Mouse (Mus musculus) limb, embryonic 11.5 days (tissue): ENCODE results near the gene Smyd2. TPM values are rescaled to one million over a fixed set of nuclear protein-coding genes. Genes with fewer than 3 reads are reported as not detected.

Experiments
- ATAC-seq: fragments of 200-750 bp; cut with Nextera tagmentation; 2 replicates; pipeline ENCODE4 v1.8.0; 2017; ENCODE audit warnings: low read depth; ENCODE audit not compliant: insufficient number of reproducible peaks, low FRiP score, low TSS enrichment
- DNase-seq: peaks from one replicate; pipeline ENCODE4 v3.0.0-alpha.2; 2015; ENCODE audit warnings: low spot score
- H3K27ac ChIP-seq: fragments of 300-500 bp; sonication (generic); replicated peaks from 2 replicates; pipeline ENCODE4 v1.5.1; 2014; ENCODE audit warnings: low read depth, mild to moderate bottlenecking, low read length
- H3K27me3 ChIP-seq: fragments of 300-500 bp; sonication (generic); 2 replicates; pipeline ENCODE4 v1.6.1; 2014; ENCODE audit warnings: mild to moderate bottlenecking, low read length, mixed read lengths; ENCODE audit not compliant: control insufficient read depth, insufficient read depth
- H3K36me3 ChIP-seq: fragments of 300-500 bp; sonication (generic); 2 replicates; pipeline ENCODE4 v1.6.1; 2014; ENCODE audit warnings: mild to moderate bottlenecking, low read length, moderate library complexity, mixed read lengths; ENCODE audit not compliant: control insufficient read depth, insufficient read depth
- H3K4me1 ChIP-seq: fragments of 300-500 bp; sonication (generic); 2 replicates; pipeline ENCODE4 v1.6.1; 2014; ENCODE audit warnings: low read length, mixed read lengths; ENCODE audit not compliant: control insufficient read depth, insufficient read depth
- H3K4me2 ChIP-seq: fragments of 300-500 bp; sonication (generic); 2 replicates; pipeline ENCODE4 v1.6.1; 2014; ENCODE audit warnings: low read depth, mild to moderate bottlenecking, moderate library complexity; ENCODE audit not compliant: severe bottlenecking
- H3K4me3 ChIP-seq: fragments of 300-500 bp; sonication (generic); 2 replicates; pipeline ENCODE4 v1.5.1; 2014; ENCODE audit warnings: low read depth, low read length
- H3K9ac ChIP-seq: fragments of 300-500 bp; sonication (generic); 2 replicates; pipeline ENCODE4 v1.6.1; 2014; ENCODE audit warnings: mild to moderate bottlenecking, low read length
- H3K9me3 ChIP-seq: fragments of 300-500 bp; sonication (generic); 2 replicates; pipeline ENCODE4 v1.6.1; 2016; ENCODE audit warnings: low read length; ENCODE audit not compliant: control insufficient read depth
- WGBS: fragments of 180-500 bp; shearing (Covaris S2); extraction: QIAGEN DNeasy Blood & Tissue Kit; methylation state at CpG from one replicate; pipeline ENCODE4 v1.1.7; 2014; 5-methylcytosine and 5-hydroxymethylcytosine counted together
- polyA plus RNA-seq: library from polyadenylated mRNA; unstranded; fragments of >200 nt; fragmentation: Nextera tagmentation; extraction: Ambion mirVana; gene quantifications from 2 replicates; pipeline ENCODE4 v1.2.1, GENCODE M21; 2014

The Smyd2 gene
- polyA plus RNA-seq, 1 experiment from 2014 or later = 71.8 TPM

GRCm38 (mm10) chr1:189868036-189868435 is 54.1 kb downstream of the Smyd2 start:
- no peak overlapping the region for H3K4me3 ChIP-seq
- H3K9me3 ChIP-seq = no peaks in the 10 kb centered on the region; the same call in 1 of the 2 replicates
- DNase-seq = no peak
- H3K9ac ChIP-seq = no peak overlapping the region
- no peak overlapping the region for H3K4me2 ChIP-seq
- no peak overlapping the region for H3K27ac ChIP-seq
- 85% methylated on average over 10 of the region's 10 CpGs for WGBS
- H3K4me1 ChIP-seq = no peaks in the 10 kb centered on the region
- H3K36me3 ChIP-seq = no peaks in the 10 kb centered on the region; the same call in 1 of the 2 replicates
- H3K27me3 ChIP-seq = no peaks in the 10 kb centered on the region
- ATAC-seq = no peak

DNA sequence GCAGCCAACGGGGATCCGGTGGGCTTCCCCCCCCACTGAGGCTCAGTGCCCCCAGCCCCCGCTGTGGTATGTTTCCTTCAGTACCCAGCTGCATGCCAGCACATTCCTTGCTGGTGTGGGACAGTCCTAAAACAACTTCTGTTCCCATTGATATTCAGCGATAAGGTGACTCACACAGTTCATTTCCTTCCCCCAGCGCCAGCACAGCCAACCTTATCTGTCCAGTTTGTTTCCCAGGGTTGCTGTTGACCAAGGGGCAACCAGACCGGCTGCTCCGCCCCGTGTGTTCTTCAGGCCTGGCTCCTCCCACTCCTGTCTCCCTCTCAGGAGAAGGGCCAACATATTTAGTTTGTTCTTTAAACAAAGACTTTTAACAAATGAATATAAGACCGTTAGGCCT is 54.7 kb downstream of the Smyd2 start:
- H3K9me3 ChIP-seq = no peaks in the 10 kb centered on the region; the same call in 1 of the 2 replicates
- DNase-seq (no peak), ATAC-seq (no peak)
- H3K4me3 ChIP-seq = no peak overlapping the region
- 67% methylated on average over 9 of the region's 9 CpGs for WGBS
- H3K27ac ChIP-seq = no peak overlapping the region
- no peak overlapping the region for H3K4me2 ChIP-seq
- no peaks in the 10 kb centered on the region for H3K27me3 ChIP-seq
- H3K36me3 ChIP-seq = no peaks in the 10 kb centered on the region; the same call in 1 of the 2 replicates
- no peak overlapping the region for H3K9ac ChIP-seq
- H3K4me1 ChIP-seq = no peaks in the 10 kb centered on the region

- H3K36me3 ChIP-seq = no peaks in the 10 kb centered on the region; the same call in 1 of the 2 replicates
- no peak for ATAC-seq
- no peaks in the 10 kb centered on the region for H3K4me1 ChIP-seq
- DNase-seq = no peak
- 65% methylated on average over 5 of the region's 5 CpGs for WGBS
- no peak overlapping the region for H3K9ac ChIP-seq
- no peaks in the 10 kb centered on the region for H3K27me3 ChIP-seq
- no peak overlapping the region for H3K27ac ChIP-seq
- H3K4me2 ChIP-seq = no peak overlapping the region
- H3K9me3 ChIP-seq = no peaks in the 10 kb centered on the region; the same call in 1 of the 2 replicates
- H3K4me3 ChIP-seq = no peak overlapping the region
Observed at GRCm38 (mm10) chr1:189867034-189867433, 55.1 kb downstream of the Smyd2 start.

DNA sequence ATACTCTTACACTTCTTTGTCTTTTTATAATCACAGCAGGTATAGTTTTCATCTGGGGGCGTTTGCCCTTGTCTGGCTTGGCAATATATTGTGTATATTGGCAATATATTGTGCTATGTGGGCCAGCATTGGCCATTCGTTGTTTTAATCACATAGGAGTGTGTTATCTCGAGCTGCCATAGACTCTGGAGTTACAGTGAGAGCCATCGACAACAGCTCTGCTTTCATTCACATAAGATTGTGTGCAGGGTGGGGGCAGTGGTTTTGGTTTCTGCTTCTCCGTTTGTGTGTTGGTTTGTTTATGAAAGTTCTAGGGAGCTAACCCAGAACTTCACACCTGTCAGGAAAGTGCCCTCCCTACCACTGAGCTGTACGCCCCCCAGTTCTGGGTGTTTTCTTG is 55.5 kb downstream of the Smyd2 start:
- no peak for ATAC-seq
- H3K4me2 ChIP-seq = no peak overlapping the region
- H3K27ac ChIP-seq = no peak overlapping the region
- H3K4me1 ChIP-seq = no peaks in the 10 kb centered on the region
- no peaks in the 10 kb centered on the region; the same call in 1 of the 2 replicates for H3K9me3 ChIP-seq
- H3K27me3 ChIP-seq = no peaks in the 10 kb centered on the region
- DNase-seq = no peak
- no peak overlapping the region for H3K4me3 ChIP-seq
- H3K9ac ChIP-seq = no peak overlapping the region
- WGBS = 82% methylated on average over 6 of the region's 6 CpGs
- H3K36me3 ChIP-seq = no peaks in the 10 kb centered on the region; the same call in 1 of the 2 replicates

DNA sequence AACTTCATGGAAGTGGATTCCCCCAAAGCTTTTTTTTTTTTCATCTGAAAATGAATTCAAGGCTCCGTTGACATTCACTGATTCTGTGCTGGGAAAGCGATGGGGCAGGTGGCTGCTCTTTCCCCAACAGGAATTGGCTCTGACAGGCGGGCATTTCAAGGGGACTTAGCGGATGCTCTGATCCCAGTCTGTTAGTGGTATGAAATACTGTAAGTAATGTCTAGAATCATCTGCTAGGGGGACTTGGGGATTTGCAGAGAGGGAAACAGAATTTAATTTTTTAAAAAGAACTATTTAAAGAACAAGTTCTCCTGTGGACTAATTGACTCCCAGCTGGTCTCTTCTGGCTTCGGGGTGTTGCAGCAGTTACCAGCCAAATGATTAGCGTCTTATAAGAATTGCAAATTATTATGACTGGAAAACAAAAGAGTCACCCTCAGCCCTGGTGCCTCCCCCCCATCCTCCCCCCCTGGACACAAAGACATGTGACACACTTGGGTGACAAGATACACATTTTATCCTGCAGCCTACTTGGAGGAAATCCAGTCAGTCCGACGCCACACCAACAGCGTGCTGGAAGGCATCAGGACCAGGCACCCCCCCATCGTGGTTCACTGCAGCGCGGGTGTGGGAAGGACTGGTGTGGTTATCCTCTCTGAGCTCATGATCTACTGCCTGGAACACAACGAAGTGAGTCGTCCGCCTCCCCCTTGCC is 57.2 kb downstream of the Smyd2 start:
- Histone ChIP-seq H3K4me2 (no peak overlapping the region), H3K36me3 (no peaks in the 10 kb centered on the region; the same call in 1 of the 2 replicates)
- no peak for ATAC-seq

GRCm38 (mm10) chr1:189864301-189864700 is 57.9 kb downstream of the Smyd2 start:
- H3K9me3 ChIP-seq = no peaks in the 10 kb centered on the region; the same call in 1 of the 2 replicates
- H3K4me3 ChIP-seq = no peak overlapping the region
- H3K27ac ChIP-seq = no peak overlapping the region
- H3K9ac ChIP-seq = no peak overlapping the region
- WGBS = 84% methylated on average over 9 of the region's 9 CpGs
- H3K36me3 ChIP-seq = no peaks in the 10 kb centered on the region
- no peak overlapping the region for H3K4me2 ChIP-seq
- no peaks in the 10 kb centered on the region for H3K27me3 ChIP-seq
- DNase-seq (no peak), ATAC-seq (no peak)
- H3K4me1 ChIP-seq = no peaks in the 10 kb centered on the region

More for the DNA sequence above, 57.2 kb downstream of the Smyd2 start:
- Histone ChIP-seq H3K9me3 (no peaks in the 10 kb centered on the region; the same call in 1 of the 2 replicates), H3K27ac (no peak overlapping the region), H3K4me1 (no peaks in the 10 kb centered on the region), H3K4me3 (no peak overlapping the region), H3K27me3 (no peaks in the 10 kb centered on the region), H3K9ac (no peak overlapping the region)
- DNase-seq = no peak
- WGBS = 94% methylated on average over 15 of the region's 15 CpGs

- WGBS = 95% methylated on average over 3 of the region's 3 CpGs
- Histone ChIP-seq H3K4me1 (no peaks in the 10 kb centered on the region), H3K27ac (no peak overlapping the region), H3K4me2 (no peak overlapping the region), H3K9ac (no peak overlapping the region), H3K4me3 (no peak overlapping the region), H3K36me3 (no peaks in the 10 kb centered on the region), H3K9me3 (no peaks in the 10 kb centered on the region), H3K27me3 (no peaks in the 10 kb centered on the region)
- ATAC-seq = no peak
- DNase-seq = no peak
Observed at GRCm38 (mm10) chr1:189863727-189864126, 58.4 kb downstream of the Smyd2 start.

GRCm38 (mm10) chr1:189860942-189861315 is 61.2 kb downstream of the Smyd2 start:
- Histone ChIP-seq H3K36me3 (no peaks in the 10 kb centered on the region), H3K27ac (no peak overlapping the region), H3K9ac (no peak overlapping the region), H3K9me3 (no peaks in the 10 kb centered on the region), H3K27me3 (no peaks in the 10 kb centered on the region), H3K4me1 (no peaks in the 10 kb centered on the region), H3K4me2 (no peak overlapping the region), H3K4me3 (no peak overlapping the region)
- no peak for DNase-seq
- no peak for ATAC-seq
- 91% methylated on average over 12 of the region's 12 CpGs for WGBS
